Mouse (Mus musculus): ENCODE data around the gene Prune1. TPM values are rescaled to one million over a fixed set of nuclear protein-coding genes. Genes with fewer than 3 reads are reported as not detected.

Gene Prune1
- polyA plus RNA-seq, 1 experiment from 2014 or later = 27.3 TPM

GRCm38 (mm10) chr3:95295321-95296102, 13.6 kb upstream of the Prune1 start:
- no peaks in the 10 kb centered on the region for H3K27me3 ChIP-seq (replicated peaks; ENCODE audit: low read depth, poor library complexity, severe bottlenecking)
- peaks cover 68% of the 10 kb centered on the region for H3K36me3 ChIP-seq (replicated peaks)
- WGBS = 76% methylated on average over 11 of the region's 11 CpGs
- peaks cover 11% of the 10 kb centered on the region for H3K4me1 ChIP-seq
- no peak overlapping the region for H3K4me3 ChIP-seq
- no peak for DNase-seq (ENCODE audit: low spot score)
- no peaks in the 10 kb centered on the region for H3K9me3 ChIP-seq
- no peak overlapping the region for H3K27ac ChIP-seq (replicated peaks)

GRCm38 (mm10) chr3:95294718-95295117, 12.8 kb upstream of the Prune1 start:
- no peaks in the 10 kb centered on the region for H3K27me3 ChIP-seq (replicated peaks; ENCODE audit: low read depth, poor library complexity, severe bottlenecking)
- peaks cover 76% of the 10 kb centered on the region for H3K36me3 ChIP-seq (replicated peaks)
- no peak overlapping the region for H3K4me3 ChIP-seq
- DNase-seq (ENCODE audit: low spot score) = no peak
- WGBS = 92% methylated on average over 5 of the region's 5 CpGs
- peaks cover 11% of the 10 kb centered on the region for H3K4me1 ChIP-seq
- no peaks in the 10 kb centered on the region for H3K9me3 ChIP-seq
- no peak overlapping the region for H3K27ac ChIP-seq (replicated peaks)

GRCm38 (mm10) chr3:95294316-95294715, 12.4 kb upstream of the Prune1 start:
- Histone ChIP-seq H3K9me3 (no peaks in the 10 kb centered on the region), H3K4me3 (no peak overlapping the region), H3K36me3 (replicated peaks) (peaks cover 80% of the 10 kb centered on the region), H3K27ac (replicated peaks) (no peak overlapping the region), H3K27me3 (replicated peaks; ENCODE audit: low read depth, poor library complexity, severe bottlenecking) (no peaks in the 10 kb centered on the region), H3K4me1 (peaks cover 11% of the 10 kb centered on the region)
- DNase-seq (ENCODE audit: low spot score) = no peak
- WGBS = 93% methylated on average over 7 of the region's 7 CpGs

GRCm38 (mm10) chr3:95293537-95293936, 11.7 kb upstream of the Prune1 start:
- 88% methylated on average over 11 of the region's 11 CpGs for whole genome bisulfite sequencing
- Histone ChIP-seq H3K27ac (replicated peaks) (no peak overlapping the region), H3K4me1 (peaks cover 11% of the 10 kb centered on the region), H3K9me3 (no peaks in the 10 kb centered on the region), H3K27me3 (replicated peaks; ENCODE audit: low read depth, poor library complexity, severe bottlenecking) (no peaks in the 10 kb centered on the region), H3K4me3 (no peak overlapping the region), H3K36me3 (replicated peaks) (peaks cover 88% of the 10 kb centered on the region)
- no peak for DNase-seq (ENCODE audit: low spot score)

GRCm38 (mm10) chr3:95292899-95293298, 11.0 kb upstream of the Prune1 start:
- no peak for DNase-seq (ENCODE audit: low spot score)
- no peaks in the 10 kb centered on the region for H3K27me3 ChIP-seq (replicated peaks; ENCODE audit: low read depth, poor library complexity, severe bottlenecking)
- no peaks in the 10 kb centered on the region for H3K9me3 ChIP-seq
- peaks cover 94% of the 10 kb centered on the region for H3K36me3 ChIP-seq (replicated peaks)
- peaks cover 11% of the 10 kb centered on the region for H3K4me1 ChIP-seq
- WGBS = 86% methylated on average over 2 of the region's 2 CpGs
- H3K4me3 ChIP-seq = no peak overlapping the region
- H3K27ac ChIP-seq (replicated peaks) = no peak overlapping the region

- H3K27me3 ChIP-seq (replicated peaks; ENCODE audit: low read depth, poor library complexity, severe bottlenecking) = no peaks in the 10 kb centered on the region
- H3K9me3 ChIP-seq = no peaks in the 10 kb centered on the region
- peaks cover 85% of the 10 kb centered on the region for H3K36me3 ChIP-seq (replicated peaks)
- no peak for DNase-seq (ENCODE audit: low spot score)
- H3K27ac ChIP-seq (replicated peaks) = no peak overlapping the region
- 82% methylated on average over 4 of the region's 4 CpGs for WGBS
- peaks cover 7% of the 10 kb centered on the region for H3K4me1 ChIP-seq
- no peak overlapping the region for H3K4me3 ChIP-seq
Observed at GRCm38 (mm10) chr3:95291041-95291440, 9.2 kb upstream of the Prune1 start.

GRCm38 (mm10) chr3:95290156-95290555, 8.3 kb upstream of the Prune1 start:
- Histone ChIP-seq H3K4me1 (peaks cover 4% of the 10 kb centered on the region; the same call in 1 of the 2 replicates), H3K4me3 (no peak overlapping the region), H3K9me3 (no peaks in the 10 kb centered on the region), H3K36me3 (replicated peaks) (peaks cover 79% of the 10 kb centered on the region), H3K27me3 (replicated peaks; ENCODE audit: low read depth, poor library complexity, severe bottlenecking) (no peaks in the 10 kb centered on the region), H3K27ac (replicated peaks) (no peak overlapping the region)
- no peak for DNase-seq (ENCODE audit: low spot score)
- WGBS = 78% methylated on average over 6 of the region's 6 CpGs

- Histone ChIP-seq H3K36me3 (replicated peaks) (peaks cover 71% of the 10 kb centered on the region), H3K9me3 (no peaks in the 10 kb centered on the region), H3K27me3 (replicated peaks; ENCODE audit: low read depth, poor library complexity, severe bottlenecking) (no peaks in the 10 kb centered on the region), H3K4me3 (no peak overlapping the region), H3K4me1 (peaks cover 9% of the 10 kb centered on the region), H3K27ac (replicated peaks) (no peak overlapping the region)
- DNase-seq (ENCODE audit: low spot score) = no peak
- 90% methylated on average over 4 of the region's 4 CpGs for WGBS
Observed at GRCm38 (mm10) chr3:95289419-95289818, 7.5 kb upstream of the Prune1 start.

GRCm38 (mm10) chr3:95287541-95287940, 5.7 kb upstream of the Prune1 start:
- Histone ChIP-seq H3K36me3 (replicated peaks) (peaks cover 53% of the 10 kb centered on the region), H3K4me3 (no peak overlapping the region), H3K27me3 (replicated peaks; ENCODE audit: low read depth, poor library complexity, severe bottlenecking) (no peaks in the 10 kb centered on the region), H3K27ac (replicated peaks) (no peak overlapping the region), H3K4me1 (peaks cover 20% of the 10 kb centered on the region), H3K9me3 (no peaks in the 10 kb centered on the region)
- 90% methylated on average over 3 of the region's 3 CpGs for WGBS
- DNase-seq (ENCODE audit: low spot score) = no peak

GRCm38 (mm10) chr3:95286510-95286909, 4.6 kb upstream of the Prune1 start:
- no peak overlapping the region for H3K4me3 ChIP-seq
- H3K27ac ChIP-seq (replicated peaks) = no peak overlapping the region
- H3K9me3 ChIP-seq = no peaks in the 10 kb centered on the region
- 89% methylated on average over 7 of the region's 7 CpGs for WGBS
- peaks cover 43% of the 10 kb centered on the region for H3K36me3 ChIP-seq (replicated peaks)
- H3K27me3 ChIP-seq (replicated peaks; ENCODE audit: low read depth, poor library complexity, severe bottlenecking) = no peaks in the 10 kb centered on the region
- no peak for DNase-seq (ENCODE audit: low spot score)
- H3K4me1 ChIP-seq = peaks cover 24% of the 10 kb centered on the region

- no peak for DNase-seq (ENCODE audit: low spot score)
- Histone ChIP-seq H3K4me3 (no peak overlapping the region), H3K27ac (replicated peaks) (no peak overlapping the region), H3K9me3 (no peaks in the 10 kb centered on the region), H3K4me1 (peaks cover 27% of the 10 kb centered on the region), H3K27me3 (replicated peaks; ENCODE audit: low read depth, poor library complexity, severe bottlenecking) (no peaks in the 10 kb centered on the region), H3K36me3 (replicated peaks) (peaks cover 38% of the 10 kb centered on the region)
- 70% methylated on average over 5 of the region's 5 CpGs for WGBS
Observed at GRCm38 (mm10) chr3:95286011-95286410, 4.1 kb upstream of the Prune1 start.

- H3K27ac ChIP-seq (replicated peaks) = no peak overlapping the region
- H3K27me3 ChIP-seq (replicated peaks; ENCODE audit: low read depth, poor library complexity, severe bottlenecking) = no peaks in the 10 kb centered on the region
- H3K4me3 ChIP-seq = no peak overlapping the region
- H3K9me3 ChIP-seq = no peaks in the 10 kb centered on the region
- H3K4me1 ChIP-seq = peaks cover 33% of the 10 kb centered on the region
- WGBS = 89% methylated on average over 5 of the region's 5 CpGs
- H3K36me3 ChIP-seq (replicated peaks) = peaks cover 32% of the 10 kb centered on the region
- DNase-seq (ENCODE audit: low spot score) = no peak
Observed at GRCm38 (mm10) chr3:95285390-95285789, 3.5 kb upstream of the Prune1 start.

- Histone ChIP-seq H3K27me3 (replicated peaks; ENCODE audit: low read depth, poor library complexity, severe bottlenecking) (no peaks in the 10 kb centered on the region), H3K4me3 (peak overlapping the region; percentile 80), H3K4me1 (peaks cover 33% of the 10 kb centered on the region), H3K9me3 (no peaks in the 10 kb centered on the region), H3K27ac (replicated peaks) (0 out of 2 replicates have a peak overlapping the region, but pooled peaks have one; percentile 96), H3K36me3 (replicated peaks) (peaks cover 25% of the 10 kb centered on the region)
- no peak for DNase-seq (ENCODE audit: low spot score)
- WGBS = 90% methylated on average over 12 of the region's 12 CpGs
Observed at GRCm38 (mm10) chr3:95284501-95285281, 2.8 kb upstream of the Prune1 start.

Data from embryonic facial prominence, embryonic 10.5 days (tissue).